Mouse (Mus musculus) neural tube, embryonic 10.5 days (tissue): ENCODE results near the gene Ngp.
A peak's percentile ranks its signal among the peaks of the same experiment; 100 is the strongest.
"Not testable (repeated sequence)": the region's sequence is repeated elsewhere in the genome, so short reads cannot be mapped to it uniquely, and the experiment has no call there.

Source experiments
- DNase-seq: peaks from one replicate; pipeline ENCODE4 v3.0.0-alpha.2; 2017; ENCODE audit warnings: low spot score; ENCODE audit errors: extremely low spot score

Gene Ngp

GRCm38 (mm10) chr9:110419511-110420112 lies at the start of gene Ngp:
Gene Ngp, plus strand, starts transcription at chr9:110419747.
- DNase-seq = no peak

GRCm38 (mm10) chr9:110369860-110370259 lies 49.7 kb upstream of the Ngp start:
- DNase-seq = no peak

- DNase-seq = no peak
These were observed 45.7 kb upstream of the Ngp start for GRCm38 (mm10) chr9:110373871-110374270.

GRCm38 (mm10) chr9:110375668-110376067 lies 43.9 kb upstream of the Ngp start:
- no peak for DNase-seq

GRCm38 (mm10) chr9:110377655-110378054 lies 41.9 kb upstream of the Ngp start:
- not testable (repeated sequence) for DNase-seq

- DNase-seq = no peak
These were observed 40.2 kb upstream of the Ngp start for GRCm38 (mm10) chr9:110379361-110379760.

- no peak for DNase-seq
These were observed 38.9 kb upstream of the Ngp start for GRCm38 (mm10) chr9:110380662-110381061.

- no peak for DNase-seq
These were observed 38.3 kb upstream of the Ngp start for GRCm38 (mm10) chr9:110381292-110381691.

GRCm38 (mm10) chr9:110384369-110384929 lies 35.1 kb upstream of the Ngp start:
- DNase-seq = no peak

GRCm38 (mm10) chr9:110388011-110388410 lies 31.5 kb upstream of the Ngp start:
- no peak for DNase-seq

- no peak for DNase-seq
These were observed 28.7 kb upstream of the Ngp start for GRCm38 (mm10) chr9:110390843-110391242.

- DNase-seq = no peak
These were observed 26.3 kb upstream of the Ngp start for GRCm38 (mm10) chr9:110393295-110393694.

GRCm38 (mm10) chr9:110400650-110401049 lies 18.9 kb upstream of the Ngp start:
- no peak for DNase-seq

- no peak for DNase-seq
These were observed 16.8 kb upstream of the Ngp start for GRCm38 (mm10) chr9:110402731-110403130.

GRCm38 (mm10) chr9:110403240-110403639 lies 16.3 kb upstream of the Ngp start:
- DNase-seq = not testable (repeated sequence)

- no peak for DNase-seq
These were observed 12.0 kb upstream of the Ngp start for GRCm38 (mm10) chr9:110407311-110408098.

GRCm38 (mm10) chr9:110408099-110408773 lies 11.3 kb upstream of the Ngp start, which contains the start of gene Ptpn23:
Gene Ptpn23, minus strand, starts transcription at chr9:110408213.
- peak; percentile 98 for DNase-seq

GRCm38 (mm10) chr9:110410908-110411887 lies 8.3 kb upstream of the Ngp start:
- DNase-seq = peak; percentile 76

GRCm38 (mm10) chr9:110412926-110413325 lies 6.6 kb upstream of the Ngp start:
- DNase-seq = no peak

GRCm38 (mm10) chr9:110413785-110414184 lies 5.8 kb upstream of the Ngp start:
- peak; percentile 41 for DNase-seq

- no peak for DNase-seq
These were observed 11.7 kb downstream of the Ngp start for GRCm38 (mm10) chr9:110431241-110431640.
